In the genomic region with DNA sequence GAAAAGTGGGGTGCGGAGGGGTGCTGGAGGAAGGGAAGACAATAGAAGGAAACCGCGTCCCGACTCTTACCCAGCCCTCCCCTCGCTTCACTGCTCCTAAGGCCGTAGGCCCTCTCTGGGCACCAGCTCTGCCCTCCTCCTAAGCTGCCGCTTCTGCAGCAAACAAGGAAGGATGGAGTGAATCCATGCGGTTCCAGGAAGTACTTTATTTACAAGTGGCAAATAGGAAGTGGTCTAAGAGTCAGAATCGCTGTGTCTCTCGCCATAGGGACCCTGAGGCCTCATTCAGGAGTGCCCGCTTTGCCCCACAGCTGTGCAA, we compare ENCODE assay signal across 7 mouse cellular contexts. TPM values are rescaled to one million over a fixed set of nuclear protein-coding genes. Genes with fewer than 3 reads are reported as not detected.
A peak's percentile ranks its signal among the peaks of the same experiment; 100 is the strongest.
DNase-seq lines count a peak whose midpoint lies in the region; ATAC-seq and TF ChIP-seq lines count a peak whose summit lies in the region.

A gene (minus strand): TSS at position 185 of the 319 bp plus-strand sequence.

- H3K4me1 ChIP-seq in ES-E14 (ENCODE audit: control insufficient read depth in 2 of 2, insufficient read depth in 2 of 2, low read length in 2 of 2, poor library complexity in 1 of 2), result peaks cover 1 to 3% of the 10 kb centered on the region in 2 experiments; a peak in 2 of 4 replicates
- peaks cover 11% of the 10 kb centered on the region; the same call in 1 of the 2 replicates for H3K4me1 ChIP-seq in forebrain, embryonic 11.5 days (replicated peaks; ENCODE audit: control insufficient read depth, insufficient read depth, low read length)
- H3K4me1 ChIP-seq in limb, embryonic 15.5 days, result peaks cover 23% of the 10 kb centered on the region
- H3K4me1 ChIP-seq in neural tube, embryonic 15.5 days, result peaks cover 35% of the 10 kb centered on the region

- H3K4me3 ChIP-seq in ES-E14 (ENCODE audit: insufficient read depth in 1 of 2, low read depth in 1 of 2, low read length in 2 of 2, poor library complexity in 1 of 2, severe bottlenecking in 1 of 2), result peak within 1 kb of the TSS; percentile 96 to 97
- peak within 1 kb of the TSS; percentile 92 for H3K4me3 ChIP-seq in forebrain, embryonic 11.5 days (ENCODE audit: low read depth, low read length)
- peak within 1 kb of the TSS; percentile 98 for H3K4me3 ChIP-seq in limb, embryonic 15.5 days
- peak within 1 kb of the TSS; percentile 74 for H3K4me3 ChIP-seq in neural tube, embryonic 15.5 days (replicated peaks)

- H3K27me3 ChIP-seq in forebrain, embryonic 11.5 days (ENCODE audit: control insufficient read depth, insufficient read depth, low read length), result no peaks in the 10 kb centered on the region; the same call in 1 of the 2 replicates
- no peaks in the 10 kb centered on the region for H3K27me3 ChIP-seq in limb, embryonic 15.5 days
- no peaks in the 10 kb centered on the region for H3K27me3 ChIP-seq in neural tube, embryonic 15.5 days (replicated peaks)

- no peak for DNase-seq in ES-E14 (ENCODE audit: low read depth, low spot score)
- DNase-seq in forebrain, embryonic 11.5 days (ENCODE audit: low spot score), result no peak
- no peak for DNase-seq in thymus, postnatal 4 days

- H3K9me3 ChIP-seq in ES-E14 (ENCODE audit: control insufficient read depth, insufficient read depth, low read depth, low read length), result no peaks in the 10 kb centered on the region
- H3K9me3 ChIP-seq in forebrain, embryonic 11.5 days (ENCODE audit: control insufficient read depth, low read length), result no peaks in the 10 kb centered on the region
- no peaks in the 10 kb centered on the region for H3K9me3 ChIP-seq in limb, embryonic 15.5 days
- no peaks in the 10 kb centered on the region for H3K9me3 ChIP-seq in neural tube, embryonic 15.5 days (replicated peaks)

- peak within 1 kb of the TSS; percentile 86 for H3K27ac ChIP-seq in ES-E14 (ENCODE audit: insufficient read depth, low read depth, low read length, poor library complexity, severe bottlenecking)
- H3K27ac ChIP-seq in forebrain, embryonic 11.5 days (ENCODE audit: low read depth, low read length), result peak within 1 kb of the TSS; percentile 91
- peak within 1 kb of the TSS; percentile 96 for H3K27ac ChIP-seq in limb, embryonic 15.5 days
- H3K27ac ChIP-seq in neural tube, embryonic 15.5 days (replicated peaks), result peak within 1 kb of the TSS; percentile 86

- in situ Hi-C loops in ES-E14 (cut with MboI; ENCODE audit: low sequenced_read_pairs in 2 of 2, unreplicated experiment in 2 of 2), result no loop called here

- peak within 1 kb of the TSS; percentile 74 for H3K4me2 ChIP-seq in forebrain, embryonic 11.5 days (ENCODE audit: low read depth, low read length, severe bottlenecking)
- H3K4me2 ChIP-seq in limb, embryonic 15.5 days, result peak within 1 kb of the TSS; percentile 74
- peak within 1 kb of the TSS; percentile 95 for H3K4me2 ChIP-seq in neural tube, embryonic 15.5 days

- H3K9ac ChIP-seq in ES-E14 (ENCODE audit: insufficient read depth, low read depth, low read length, poor library complexity, severe bottlenecking), result peak within 1 kb of the TSS; percentile 90
- peak within 1 kb of the TSS; percentile 92 for H3K9ac ChIP-seq in forebrain, embryonic 11.5 days (ENCODE audit: low read length)
- peak within 1 kb of the TSS; percentile 98 for H3K9ac ChIP-seq in limb, embryonic 15.5 days
- peak within 1 kb of the TSS; percentile 74 for H3K9ac ChIP-seq in neural tube, embryonic 15.5 days (replicated peaks)

- WGBS in forebrain, embryonic 11.5 days, result 4% methylated on average over 11 of the region's 11 CpGs
- 9% methylated on average over 11 of the region's 11 CpGs for WGBS in limb, embryonic 15.5 days
- WGBS in neural tube, embryonic 15.5 days, result 3% methylated on average over 11 of the region's 11 CpGs

- H3K36me3 ChIP-seq in ES-E14 (ENCODE audit: control insufficient read depth, insufficient read depth, low read length, poor library complexity, severe bottlenecking), result 0 out of 2 replicates have a peak, but pooled peaks cover under 1% of the 10 kb centered on the region
- H3K36me3 ChIP-seq in forebrain, embryonic 11.5 days (ENCODE audit: control insufficient read depth, insufficient read depth, low read length), result no peaks in the 10 kb centered on the region
- no peaks in the 10 kb centered on the region for H3K36me3 ChIP-seq in limb, embryonic 15.5 days
- no peaks in the 10 kb centered on the region for H3K36me3 ChIP-seq in neural tube, embryonic 15.5 days

- ATAC-seq in CD4-positive, CD25-positive, alpha-beta regulatory T cell, adult 4 months, result no peak
- ATAC-seq in forebrain, embryonic 11.5 days (replicated peaks; ENCODE audit: low FRiP score), result peak; percentile 17
- peak; percentile 27 to 33; a peak in 3 of 4 replicates for ATAC-seq in hematopoietic stem cell, adult 5-6 weeks (replicated peaks in 1 of 2; ENCODE audit: insufficient read depth in 1 of 2, low FRiP score in 2 of 2, low TSS enrichment in 1 of 2, low read depth in 1 of 2, poor library complexity in 2 of 2, severe bottlenecking in 2 of 2)
- ATAC-seq in limb, embryonic 15.5 days (ENCODE audit: insufficient number of reproducible peaks, low FRiP score, low TSS enrichment, low read depth), result no peak; the same call in 1 of the 2 replicates
- ATAC-seq in neural tube, embryonic 15.5 days (ENCODE audit: low FRiP score), result peak; percentile 54; the same call in 1 of the 2 replicates

TF ChIP-seq in ES-E14, 5 proteins besides CTCF, POLR2A, EP300 and RAD21:
- TF ChIP-seq MAFK (IDR thresholded peaks at IDR 0.05; ENCODE audit: insufficient read depth, low read depth, low read length) (no peak), CHD2 (IDR thresholded peaks at IDR 0.05; ENCODE audit: low read depth, low read length) (no peak), HCFC1 (IDR thresholded peaks at IDR 0.05; ENCODE audit: borderline replicate concordance, insufficient read depth, low read length) (no peak), ZC3H11A (IDR thresholded peaks at IDR 0.05; ENCODE audit: borderline replicate concordance, low read depth, low read length) (no peak), ZNF384 (IDR thresholded peaks at IDR 0.05; ENCODE audit: low read depth, low read length) (no peak)

RNA-seq across cellular contexts. Expression of the gene that starts here (rescaled TPM):
- polyA plus RNA-seq in CD4-positive, CD25-positive, alpha-beta regulatory T cell, adult 4 months (2017; shearing (Covaris generic)), result 10 to 100 TPM; 63.3 to 68.7 TPM
- total RNA-seq in ES-E14 (2012; rRNA removed), result 21.2 and 39.5 TPM in 2 replicates
- 50.0 and 51.1 TPM in 2 replicates for polyA plus RNA-seq in forebrain, embryonic 11.5 days (2014; fragmentation: Nextera tagmentation; extraction: Ambion mirVana)
- 85.3 and 102 TPM in 2 replicates for total RNA-seq in hematopoietic stem cell, adult 5-6 weeks (2017)
- polyA plus RNA-seq in limb, embryonic 15.5 days (2015; fragmentation: Nextera tagmentation; extraction: Ambion mirVana), result 34.9 and 42.0 TPM in 2 replicates
- polyA plus RNA-seq in neural tube, embryonic 15.5 days (2015; fragmentation: Nextera tagmentation; extraction: Ambion mirVana), result 15.2 and 22.0 TPM in 2 replicates

Comparison
In these comparisons a context has a peak if more than half of its experiments do, and no peak if none do; other contexts are left out.
1. ATAC-seq: peak in forebrain, embryonic 11.5 days (single experiment), hematopoietic stem cell, adult 5-6 weeks (2 of 2) and neural tube, embryonic 15.5 days (single experiment); none in CD4-positive, CD25-positive, alpha-beta regulatory T cell, adult 4 months (single experiment) and limb, embryonic 15.5 days (single experiment).
2. Peak in every context shown above with its lines, with median percentiles within 50 percentile points of each other: H3K27ac ChIP-seq, H3K4me3 ChIP-seq, H3K9ac ChIP-seq and H3K4me2 ChIP-seq.